Mouse (Mus musculus) neural tube, embryonic 15.5 days (tissue): ENCODE results near the gene Lcn11. TPM values are rescaled to one million over a fixed set of nuclear protein-coding genes. Genes with fewer than 3 reads are reported as not detected.

Source experiments
- polyA plus RNA-seq: library from polyadenylated mRNA; unstranded; fragments of >200 nt; fragmentation: Nextera tagmentation; extraction: Ambion mirVana; gene quantifications from 2 replicates; pipeline ENCODE4 v1.2.1, GENCODE M21; 2015

The Lcn11 gene
- polyA plus RNA-seq, 1 experiment from 2014 or later = not detected

Other genes starting within 250 kb of the Lcn11 start
- 15.4 and 21.1 TPM in 2 replicates for gene Traf2, start 230.1 kb upstream of the Lcn11 start, polyA plus RNA-seq
- gene Edf1, start 219.2 kb upstream of the Lcn11 start, polyA plus RNA-seq = 400 and 433 TPM in 2 replicates
- 2.3 and 33.0 TPM in 2 replicates for gene Mamdc4, start 202.2 kb upstream of the Lcn11 start, polyA plus RNA-seq
- 159 and 181 TPM in 2 replicates for gene Phpt1, start 201.8 kb upstream of the Lcn11 start, polyA plus RNA-seq
- 14.5 and 18.9 TPM in 2 replicates for gene Ajm1, start 195.3 kb upstream of the Lcn11 start, polyA plus RNA-seq
- gene Rabl6, start 168.5 kb upstream of the Lcn11 start, polyA plus RNA-seq = 66.8 and 69.6 TPM in 2 replicates
- 0.23 and 0.27 TPM in 2 replicates for gene Ccdc183, start 159.3 kb upstream of the Lcn11 start, polyA plus RNA-seq
- 53.4 and 56.6 TPM in 2 replicates for gene Tmem141, start 155.0 kb upstream of the Lcn11 start, polyA plus RNA-seq
- gene Fcna, start 149.0 kb upstream of the Lcn11 start, polyA plus RNA-seq = 2.7 and 3.8 TPM in 2 replicates
- gene Lcn8, start 123.9 kb upstream of the Lcn11 start, polyA plus RNA-seq = not detected in 2 replicates
- gene Lcn5, start 119.1 kb upstream of the Lcn11 start, polyA plus RNA-seq = not detected in 2 replicates
- gene Lcn6, start 100.2 kb upstream of the Lcn11 start, polyA plus RNA-seq = not detected in 2 replicates
- not detected in 2 replicates for gene Lcn10, start 94.3 kb upstream of the Lcn11 start, polyA plus RNA-seq
- gene Obp2a, start 77.0 kb upstream of the Lcn11 start, polyA plus RNA-seq = not detected in 2 replicates
- gene Bmyc, start 70.3 kb upstream of the Lcn11 start, polyA plus RNA-seq = 162 and 177 TPM in 2 replicates
- gene Obp2b, start 40.0 kb upstream of the Lcn11 start, polyA plus RNA-seq = not detected in 2 replicates
- gene Lcn3, start 11.4 kb upstream of the Lcn11 start, polyA plus RNA-seq = not detected in 2 replicates
- 0.33 TPM in 1 of 2 replicates, not detected in the other for gene Gm13539, start 5.2 kb downstream of the Lcn11 start, polyA plus RNA-seq
- gene Glt6d1, start 38.8 kb downstream of the Lcn11 start, polyA plus RNA-seq = not detected in 2 replicates
- gene Lcn9, start 46.1 kb downstream of the Lcn11 start, polyA plus RNA-seq = not detected in 2 replicates
- gene Sohlh1, start 70.2 kb downstream of the Lcn11 start, polyA plus RNA-seq = not detected in 2 replicates
- gene Kcnt1, start 86.7 kb downstream of the Lcn11 start, polyA plus RNA-seq = 21.3 and 23.7 TPM in 2 replicates
- gene Camsap1, start 206.3 kb downstream of the Lcn11 start, polyA plus RNA-seq = 42.3 and 61.6 TPM in 2 replicates
- 138 and 148 TPM in 2 replicates for gene Ubac1, start 244.7 kb downstream of the Lcn11 start, polyA plus RNA-seq